Mouse (Mus musculus) right cerebral cortex, postnatal 10 days (tissue): Measurements from ENCODE around the gene Jam3.

Experiments
- DNase-seq, 2 experiments: peaks; one replicate each; pipeline ENCODE4 v3.0.0; 2021; ENCODE audit warnings: low spot score in 2 of 2

The Jam3 gene

GRCm38 (mm10) chr9:27111756-27112155, 43.5 kb downstream of the Jam3 start:
- no peak for DNase-seq

DNA sequence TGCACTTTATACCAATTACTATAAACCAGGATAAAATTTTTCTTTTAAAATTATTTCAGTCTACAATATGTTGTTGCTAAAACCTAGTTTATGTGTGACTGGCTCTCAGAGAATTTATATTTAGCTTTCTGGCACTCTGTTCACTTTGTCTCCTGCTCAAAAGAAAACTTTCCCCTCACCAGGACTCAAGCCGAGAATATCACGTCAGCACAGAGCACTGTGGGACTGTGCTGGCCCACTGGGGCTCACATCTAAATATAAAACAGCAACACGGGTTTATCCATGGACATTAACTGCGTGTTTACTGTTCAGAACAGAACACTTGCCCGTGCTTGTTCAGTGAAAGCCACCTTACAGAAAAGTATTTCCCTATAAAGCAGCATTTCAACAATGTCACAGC, 44.5 kb downstream of the Jam3 start:
- no peak for DNase-seq

DNA sequence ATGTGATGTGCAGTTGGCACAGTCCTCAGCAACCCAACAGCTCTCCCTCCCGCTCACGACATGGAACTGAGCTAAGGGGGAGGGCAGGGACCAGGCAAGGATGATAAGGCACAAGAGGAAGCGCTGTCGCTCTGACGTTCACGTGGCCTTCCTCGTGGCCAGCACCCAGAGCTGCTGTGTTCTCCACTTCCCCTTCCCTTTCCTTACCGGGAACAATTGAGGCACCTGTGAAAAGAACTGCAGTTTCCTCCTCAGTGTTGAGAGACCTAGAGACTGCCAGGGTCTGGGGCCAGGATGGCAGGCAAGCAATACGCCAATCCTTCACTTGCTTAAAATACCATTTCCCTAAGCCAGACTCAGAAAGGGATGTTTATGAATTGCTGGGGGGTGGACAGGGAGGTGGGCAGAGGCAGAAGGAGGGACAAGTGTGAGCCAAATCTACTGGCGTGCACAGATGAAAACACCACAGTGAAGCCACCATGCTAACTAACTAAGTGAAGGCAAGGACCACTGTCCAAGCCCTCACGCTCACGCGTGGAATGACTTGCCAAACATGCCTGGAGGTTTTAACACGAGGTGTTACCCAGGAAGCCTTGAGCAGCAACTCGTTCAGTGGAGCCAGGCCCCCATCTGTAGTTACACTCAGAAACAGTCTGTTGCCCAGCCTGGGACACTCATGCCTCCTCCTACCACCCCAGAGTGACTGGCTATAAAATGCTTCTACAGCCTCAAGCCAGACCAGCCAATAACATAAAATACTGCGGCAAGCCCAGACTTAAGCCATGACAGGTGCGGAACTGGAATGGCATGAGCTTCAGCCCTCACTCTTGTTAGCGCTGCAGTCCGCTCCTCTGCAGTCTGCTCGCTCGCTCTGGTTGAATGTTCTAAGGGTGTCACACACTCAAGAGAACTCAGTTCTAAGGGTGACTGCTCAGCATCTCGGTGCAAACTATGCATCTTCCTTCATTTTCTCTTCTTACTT, 45.4 kb downstream of the Jam3 start:
- peak; percentile 65 to 74 for DNase-seq

DNA sequence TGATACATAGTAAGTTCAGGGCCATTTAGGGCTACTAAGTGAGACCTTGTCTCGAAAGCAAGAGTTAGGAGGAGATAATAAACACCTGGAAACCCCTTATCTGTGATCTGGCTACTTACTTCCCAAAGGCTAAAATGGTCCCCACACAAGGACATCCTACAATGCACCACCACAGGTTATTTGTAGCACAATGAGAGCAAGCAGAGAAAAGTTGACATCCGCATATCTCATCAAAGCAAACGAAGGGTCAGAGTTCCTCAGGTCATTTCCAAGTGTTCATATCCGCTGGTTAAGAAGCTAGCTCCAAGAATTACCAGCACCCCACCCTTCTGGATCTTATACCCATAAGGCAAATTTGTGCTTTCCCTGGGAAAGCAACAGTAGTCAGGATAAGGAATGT, 46.8 kb downstream of the Jam3 start:
- DNase-seq: no peak

- peak in 1 of 2 experiments; percentile 70 for DNase-seq
Observed at GRCm38 (mm10) chr9:27106081-27106480, 49.1 kb downstream of the Jam3 start.

DNA sequence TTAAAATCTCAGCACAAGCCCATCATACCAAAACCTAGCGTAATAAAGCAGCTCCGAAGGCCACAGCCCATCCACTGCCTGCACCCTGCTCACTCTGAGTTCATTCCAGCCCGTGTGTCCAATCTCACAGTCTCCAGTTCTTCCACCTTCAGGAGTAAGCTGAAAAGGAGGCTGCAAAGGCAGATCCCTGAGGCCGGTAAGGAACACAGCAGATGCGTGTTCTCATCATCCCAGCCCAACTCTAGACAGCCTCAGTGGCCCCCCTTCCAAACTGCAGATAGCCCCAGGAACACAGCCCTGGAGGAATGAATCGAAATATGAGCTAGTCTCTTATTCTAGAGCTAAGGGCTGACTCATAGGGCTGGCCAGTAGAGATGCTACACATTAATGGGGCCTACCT, 53.8 kb downstream of the Jam3 start:
- DNase-seq: no peak

GRCm38 (mm10) chr9:27099474-27099873, 55.7 kb downstream of the Jam3 start:
- no peak for DNase-seq

- no peak for DNase-seq
Observed at GRCm38 (mm10) chr9:27098557-27098956, 56.7 kb downstream of the Jam3 start.

GRCm38 (mm10) chr9:27098092-27098491, 57.1 kb downstream of the Jam3 start:
- DNase-seq: no peak

- no peak for DNase-seq
Observed at GRCm38 (mm10) chr9:27092916-27093315, 62.3 kb downstream of the Jam3 start.

DNA sequence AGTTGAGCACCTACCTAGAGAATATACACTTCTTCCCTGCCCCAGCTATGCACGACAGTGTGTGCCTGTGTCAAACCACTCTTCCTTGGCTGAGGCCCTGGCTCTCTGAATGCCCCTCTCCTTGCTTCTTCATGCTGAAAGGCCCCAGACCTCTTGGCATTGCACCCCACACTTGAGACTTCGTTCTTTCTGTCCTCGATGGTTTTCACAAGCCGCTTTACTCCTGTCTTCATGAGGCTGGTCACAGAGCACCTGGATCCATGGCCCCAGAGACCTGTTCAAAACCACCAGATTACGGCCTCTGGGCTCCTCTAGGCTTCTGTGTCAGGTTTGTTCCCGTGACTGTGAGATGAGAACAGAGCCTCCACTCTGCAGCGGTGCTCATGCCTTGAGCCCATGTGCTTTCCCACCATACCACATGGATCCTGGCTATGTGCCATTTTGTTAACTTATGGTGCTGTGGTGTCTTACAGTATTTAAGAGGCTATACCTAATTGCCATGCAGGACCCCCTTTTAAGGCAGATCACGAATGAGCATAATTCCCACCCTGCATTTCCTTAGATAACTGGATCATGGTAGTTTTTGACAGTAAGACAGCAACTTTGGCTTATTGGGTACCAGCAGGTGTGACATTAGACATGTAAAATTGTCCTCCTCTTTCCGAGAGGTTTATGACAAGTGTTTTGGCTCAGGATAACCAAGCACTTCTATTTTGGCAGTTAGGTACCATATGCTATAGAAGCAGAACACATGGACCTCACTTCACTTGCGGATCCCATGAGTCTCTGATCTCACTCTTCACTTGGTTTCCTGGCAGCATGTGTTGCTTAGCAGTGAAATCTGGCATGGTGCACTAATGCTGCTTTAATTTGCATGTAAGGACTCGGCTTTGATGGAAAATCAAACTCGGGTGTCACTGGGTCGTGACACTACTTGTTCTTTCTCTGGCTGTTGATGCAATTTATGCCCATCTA, 64.1 kb downstream of the Jam3 start:
- peak in 1 of 2 experiments; percentile 77 for DNase-seq

DNA sequence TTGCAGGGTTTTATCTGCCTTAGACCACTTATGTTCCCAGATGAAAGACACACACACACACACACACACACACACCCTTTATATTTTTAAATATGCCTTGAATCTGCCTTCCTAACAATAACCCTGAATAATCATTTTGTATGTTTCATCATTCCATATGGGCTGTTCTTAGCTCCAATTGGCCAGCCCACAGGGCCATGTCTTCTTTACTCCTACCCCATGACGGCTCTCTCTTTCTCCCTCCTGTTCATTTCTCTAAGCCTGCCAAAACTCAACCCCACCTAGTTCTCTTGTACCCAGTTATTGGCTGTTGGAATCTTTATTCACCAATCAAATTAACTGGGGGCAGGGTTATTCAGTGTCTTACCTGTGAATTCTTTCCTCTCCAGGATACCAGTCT, 65.1 kb downstream of the Jam3 start:
- no peak for DNase-seq

DNA sequence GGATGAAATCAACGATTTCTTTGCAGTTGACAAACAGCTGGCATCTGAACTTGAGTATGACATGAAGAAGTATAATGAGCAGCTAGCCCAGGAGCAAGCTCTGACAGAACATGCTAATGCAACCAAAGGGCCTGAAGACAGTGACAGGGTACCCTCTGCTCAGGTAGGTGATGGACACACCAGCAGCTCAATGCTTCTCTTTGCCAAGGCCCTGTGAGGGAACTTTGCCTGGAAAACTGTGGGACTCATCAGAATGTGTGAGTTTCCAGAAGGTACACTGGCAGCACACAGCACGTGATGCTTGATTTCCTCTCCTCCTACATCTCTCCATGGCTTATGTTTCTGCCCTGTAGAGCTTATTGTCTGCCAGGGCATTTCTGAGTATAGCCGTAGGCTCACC, 67.8 kb downstream of the Jam3 start:
- DNase-seq: no peak

- DNase-seq: no peak
Observed at GRCm38 (mm10) chr9:27086256-27086655, 69.0 kb downstream of the Jam3 start.

GRCm38 (mm10) chr9:27075812-27076211, 79.4 kb downstream of the Jam3 start:
- no peak for DNase-seq

DNA sequence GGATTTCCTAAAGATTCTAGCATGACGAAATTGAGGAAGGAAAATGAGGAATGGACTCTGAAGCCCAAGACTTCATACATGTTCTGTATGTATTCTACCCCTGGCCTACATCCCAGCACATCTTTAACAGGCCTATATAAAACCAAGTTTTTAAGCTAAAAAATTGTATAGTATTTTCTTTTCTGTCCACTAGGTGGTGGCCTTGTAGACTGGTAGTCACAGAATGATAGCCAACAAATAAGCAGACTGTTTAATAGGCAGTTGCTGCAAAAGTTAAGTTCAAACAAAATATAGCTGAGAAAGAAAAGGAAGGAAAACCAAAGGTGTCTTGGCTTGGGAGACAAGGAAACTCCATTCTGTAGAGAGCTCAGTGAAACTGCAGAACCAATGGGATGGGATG, 80.5 kb downstream of the Jam3 start:
- no peak for DNase-seq

GRCm38 (mm10) chr9:27070895-27071294, 84.3 kb downstream of the Jam3 start:
- no peak for DNase-seq

DNA sequence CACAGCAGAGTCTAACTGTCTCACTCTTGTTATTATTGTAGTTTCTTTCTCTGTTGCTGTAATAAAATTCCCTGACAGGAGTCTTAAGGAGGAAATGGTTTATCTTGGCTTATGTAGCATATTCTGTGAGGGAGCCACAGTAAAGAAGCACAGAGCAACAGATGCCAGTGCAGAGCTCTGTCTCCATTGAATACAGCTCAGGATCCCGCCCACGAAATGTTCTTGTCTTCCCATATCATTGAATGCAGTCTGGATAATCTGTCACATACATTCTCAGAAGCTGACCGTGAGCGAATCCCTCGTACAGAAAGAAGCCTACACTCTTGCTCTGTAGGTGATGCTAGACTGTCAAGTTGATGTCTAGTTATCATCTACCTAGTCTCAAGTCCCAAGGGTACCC, 96.9 kb downstream of the Jam3 start:
- peak; percentile 38 to 58 for DNase-seq

- no peak for DNase-seq
Observed at GRCm38 (mm10) chr9:27049492-27049891, 105.7 kb downstream of the Jam3 start.
